Mouse (Mus musculus): Measurements from ENCODE around the gene Dusp1.

- TF ChIP-seq POLR2AphosphoS5 (IDR thresholded peaks at IDR 0.05; ENCODE audit: insufficient replicate concordance, low read depth, low read length) (no peak), CTCF (IDR thresholded peaks at IDR 0.05; ENCODE audit: low read depth, low read length) (no peak), GATA1 (IDR thresholded peaks at IDR 0.05; ENCODE audit: borderline replicate concordance, low read length) (no peak), TAL1 (conservative IDR thresholded peaks at IDR 0.05; ENCODE audit: low read depth, low read length) (no peak)
Measured at GRCm38 (mm10) chr17:26490072-26490471, 71.9 kb downstream of the Dusp1 start.
